Mouse (Mus musculus): ENCODE results near the gene Adk. TPM values are rescaled to one million over a fixed set of nuclear protein-coding genes. Genes with fewer than 3 reads are reported as not detected.

The Adk gene
- total and polyA plus RNA-seq, 3 experiments: 69.0 to 479 (median 102) TPM

DNA sequence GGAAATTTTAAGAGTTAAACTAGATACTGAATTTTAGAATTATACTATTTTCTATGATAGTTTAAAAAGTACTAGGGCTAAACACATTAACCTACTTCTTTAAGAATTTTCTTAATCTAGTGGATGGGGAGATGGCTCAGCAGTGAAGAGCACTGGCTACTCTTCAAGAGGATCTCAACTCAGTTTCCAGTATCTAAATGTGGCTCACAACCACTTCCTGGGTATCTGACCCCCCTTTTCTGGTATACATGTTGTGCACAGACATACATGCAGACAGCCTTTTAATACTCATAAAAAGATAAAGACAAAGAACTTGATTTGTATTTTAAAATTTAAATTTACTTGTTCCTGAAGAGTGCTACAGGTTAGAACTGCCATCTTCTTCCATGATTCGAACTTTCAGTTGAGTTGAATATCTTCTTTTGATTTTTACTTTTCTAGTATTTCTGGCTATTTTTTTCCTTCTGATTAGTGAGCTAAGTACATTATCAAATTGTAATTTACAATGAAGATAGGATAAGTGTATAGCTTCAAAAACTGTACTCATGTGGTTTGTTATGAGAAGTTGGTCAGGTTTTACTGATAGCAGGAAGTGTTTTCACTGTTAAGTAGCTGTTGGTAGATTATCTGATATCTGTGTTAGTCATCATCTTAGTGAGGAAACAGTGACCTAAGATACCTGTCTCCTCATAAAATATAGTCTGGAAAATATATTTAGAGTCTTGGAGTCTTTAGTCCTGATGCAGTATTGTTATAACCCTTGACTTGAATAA is 121.8 kb downstream of the Adk start:
- DNase-seq (ENCODE audit: low read depth, low spot score): peak; percentile 51
- peaks cover 11 to 16% of the 10 kb centered on the region in 2 experiments; a peak in 3 of 4 replicates for H3K4me1 ChIP-seq (ENCODE audit: control insufficient read depth in 1 of 2, insufficient read depth in 2 of 2, low read length in 2 of 2)
- peaks cover 1 to 18% of the 10 kb centered on the region in 2 experiments; a peak in 3 of 4 replicates for H3K36me3 ChIP-seq (ENCODE audit: control insufficient read depth in 1 of 2, insufficient read depth in 2 of 2, low read length in 2 of 2)
- no peaks in the 10 kb centered on the region for H3K27me3 ChIP-seq (ENCODE audit: control insufficient read depth in 1 of 2, insufficient read depth in 2 of 2, low read length in 2 of 2)
- H3K79me2 ChIP-seq (ENCODE audit: control insufficient read depth, insufficient read depth, low read length, poor library complexity): no peaks in the 10 kb centered on the region
- H3K4me3 ChIP-seq (ENCODE audit: control insufficient read depth in 1 of 2, insufficient read depth in 1 of 2, low read depth in 2 of 2, low read length in 2 of 2): peak overlapping the region in 1 of 2 experiments; percentile 17; a peak in 1 of 4 replicates
- H3K27ac ChIP-seq (ENCODE audit: control insufficient read depth, low read depth, low read length): peak overlapping the region; percentile 64
- no peak overlapping the region for H3K9ac ChIP-seq (ENCODE audit: control insufficient read depth, low read depth, low read length, poor library complexity, severe bottlenecking)
- 0 out of 2 replicates have a peak, but pooled peaks have one; percentile 8 for TF ChIP-seq ELF1 (IDR thresholded peaks at IDR 0.05; ENCODE audit: low read depth, low read length)
- no peak for TF ChIP-seq POLR2AphosphoS5 (IDR thresholded peaks at IDR 0.05; ENCODE audit: borderline replicate concordance, low read depth, low read length)
- TF ChIP-seq MYB (IDR thresholded peaks at IDR 0.05; ENCODE audit: low read depth, low read length): 0 out of 2 replicates have a peak, but pooled peaks have one; percentile 14
- peak; percentile 64 for TF ChIP-seq TCF12 (IDR thresholded peaks at IDR 0.05; ENCODE audit: low read depth, low read length)
- 0 out of 2 replicates have a peak, but pooled peaks have one; percentile 25 for TF ChIP-seq RCOR1 (IDR thresholded peaks at IDR 0.05; ENCODE audit: low read depth, low read length)
- peak; percentile 51 for TF ChIP-seq ZNF384 (IDR thresholded peaks at IDR 0.05; ENCODE audit: low read depth, low read length)
- peak; percentile 88 for TF ChIP-seq GATA1 (IDR thresholded peaks at IDR 0.05; ENCODE audit: low read depth, low read length)
- peak; percentile 1; the same call in 1 of the 2 replicates for TF ChIP-seq SIN3A (IDR thresholded peaks at IDR 0.05; ENCODE audit: low read length)
- TF ChIP-seq ETS1 (IDR thresholded peaks at IDR 0.05; ENCODE audit: low read depth, low read length): peak; percentile 63
- TF ChIP-seq EP300 (IDR thresholded peaks at IDR 0.05; ENCODE audit: low read depth in 1 of 2, low read length in 2 of 2): peak; percentile 82 to 89
- TF ChIP-seq USF1 (IDR thresholded peaks at IDR 0.05; ENCODE audit: low read depth, low read length): no peak
- no peaks in the 10 kb centered on the region for H3K9me3 ChIP-seq (replicated peaks; ENCODE audit: insufficient read depth, low read length)

DNA sequence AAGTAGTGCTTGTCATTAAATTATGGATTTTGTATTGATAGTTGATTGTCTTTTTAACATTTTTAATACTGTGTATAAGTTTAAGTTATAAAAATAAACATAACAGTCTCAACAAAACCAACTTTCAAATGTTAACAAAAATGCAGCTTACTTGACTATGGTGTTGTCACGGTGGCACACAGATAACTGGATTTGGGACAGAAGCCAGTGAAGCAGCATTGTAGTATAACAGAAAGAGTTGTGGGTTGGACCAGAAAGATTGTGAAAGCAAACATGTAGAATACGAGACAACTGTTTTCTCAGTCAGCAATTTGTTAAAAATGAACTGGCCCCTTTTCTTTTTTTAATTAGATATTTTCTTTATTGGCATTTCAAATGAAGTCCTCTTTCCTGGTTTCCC is 122.4 kb downstream of the Adk start:
- TF ChIP-seq ZKSCAN1 (IDR thresholded peaks at IDR 0.05; ENCODE audit: low read depth, low read length) (no peak), POLR2AphosphoS2 (IDR thresholded peaks at IDR 0.05; ENCODE audit: low read length) (no peak), CHD1 (IDR thresholded peaks at IDR 0.05; ENCODE audit: low read depth, low read length) (no peak), GATA1 (IDR thresholded peaks at IDR 0.05; ENCODE audit: low read depth, low read length) (0 out of 2 replicates have a peak, but pooled peaks have one; percentile 7)
- H3K79me2 ChIP-seq (ENCODE audit: control insufficient read depth, insufficient read depth, low read length, poor library complexity): no peaks in the 10 kb centered on the region
- no peaks in the 10 kb centered on the region for H3K27me3 ChIP-seq (ENCODE audit: control insufficient read depth in 1 of 2, insufficient read depth in 2 of 2, low read length in 2 of 2)
- no peaks in the 10 kb centered on the region for H3K9me3 ChIP-seq (replicated peaks; ENCODE audit: insufficient read depth, low read length)
- peaks cover 11 to 16% of the 10 kb centered on the region in 2 experiments; a peak in 3 of 4 replicates for H3K4me1 ChIP-seq (ENCODE audit: control insufficient read depth in 1 of 2, insufficient read depth in 2 of 2, low read length in 2 of 2)
- peaks cover 1 to 18% of the 10 kb centered on the region in 2 experiments; a peak in 3 of 4 replicates for H3K36me3 ChIP-seq (ENCODE audit: control insufficient read depth in 1 of 2, insufficient read depth in 2 of 2, low read length in 2 of 2)
- peak overlapping the region in 1 of 2 experiments; percentile 31; a peak in 1 of 4 replicates for H3K4me3 ChIP-seq (ENCODE audit: control insufficient read depth in 1 of 2, insufficient read depth in 1 of 2, low read depth in 2 of 2, low read length in 2 of 2)
- peak overlapping the region; percentile 9; the same call in 1 of the 2 replicates for H3K27ac ChIP-seq (ENCODE audit: control insufficient read depth, low read depth, low read length)
- DNase-seq (ENCODE audit: low read depth, low spot score): peak; percentile 72
- no peak overlapping the region for H3K9ac ChIP-seq (ENCODE audit: control insufficient read depth, low read depth, low read length, poor library complexity, severe bottlenecking)
